Mouse (Mus musculus): ENCODE data around the gene Sprr2f. TPM values are rescaled to one million over a fixed set of nuclear protein-coding genes. Genes with fewer than 3 reads are reported as not detected.

The Sprr2f gene
- not detected for polyA plus RNA-seq (2017; shearing (Covaris generic))

GRCm38 (mm10) chr3:92364887-92365286 is at the start of gene Sprr2f:
TSS of gene Sprr2f (plus strand) at chr3:92365187.

GRCm38 (mm10) chr3:92316320-92316719 is 48.7 kb upstream of the Sprr2f start, which contains the start of gene Sprr2b:
TSS of gene Sprr2b (plus strand) at chr3:92316620.

GRCm38 (mm10) chr3:92338840-92339239 is 26.1 kb upstream of the Sprr2f start, which contains the start of gene Sprr2d:
TSS of gene Sprr2d (plus strand) at chr3:92339140.

GRCm38 (mm10) chr3:92351843-92352242 is 13.1 kb upstream of the Sprr2f start, which contains the start of gene Sprr2e:
TSS of gene Sprr2e (plus strand) at chr3:92352143.

GRCm38 (mm10) chr3:92385385-92385784 is 20.4 kb downstream of the Sprr2f start, which contains the start of gene Sprr2h:
TSS of gene Sprr2h (plus strand) at chr3:92385685.

GRCm38 (mm10) chr3:92407691-92408090 is 42.7 kb downstream of the Sprr2f start, which contains the start of gene Sprr2i:
TSS of gene Sprr2i (plus strand) at chr3:92407991.

Other genes with a start within 250 kb of the Sprr2f start
- 1 to 10 TPM in 1 of 2 experiments, under 1 TPM in 1; 0.66 to 1.8 TPM for gene Prr9, start 241.2 kb upstream of the Sprr2f start, polyA plus RNA-seq (2017; shearing (Covaris generic))
- not detected for gene Lelp1, start 222.4 kb upstream of the Sprr2f start, polyA plus RNA-seq (2017; shearing (Covaris generic))
- gene Sprr2a1, start 149.4 kb upstream of the Sprr2f start, polyA plus RNA-seq (2017; shearing (Covaris generic)), result not detected
- gene Sprr2a2, start 149.3 kb upstream of the Sprr2f start, polyA plus RNA-seq (2017; shearing (Covaris generic)), result under 1 TPM in 1 of 2 experiments, not detected in 1; 0.67 TPM
- gene Sprr2a3, start 79.8 kb upstream of the Sprr2f start, polyA plus RNA-seq (2017; shearing (Covaris generic)), result not detected
- gene Sprr2b, start 48.6 kb upstream of the Sprr2f start, polyA plus RNA-seq (2017; shearing (Covaris generic)), result not detected
- not detected for gene Sprr2d, start 26.0 kb upstream of the Sprr2f start, polyA plus RNA-seq (2017; shearing (Covaris generic))
- gene Sprr2e, start 13.0 kb upstream of the Sprr2f start, polyA plus RNA-seq (2017; shearing (Covaris generic)), result under 1 TPM; 0.42 to 0.76 TPM
- not detected for gene Sprr2h, start 20.5 kb downstream of the Sprr2f start, polyA plus RNA-seq (2017; shearing (Covaris generic))
- not detected for gene Sprr2i, start 42.8 kb downstream of the Sprr2f start, polyA plus RNA-seq (2017; shearing (Covaris generic))
- 1 to 10 TPM in 1 of 2 experiments, not detected in 1; 1.0 TPM for gene Sprr2j-ps, start 52.9 kb downstream of the Sprr2f start, polyA plus RNA-seq (2017; shearing (Covaris generic))
- 10 to 100 TPM; 23.3 to 26.3 TPM for gene Gm9774, start 64.2 kb downstream of the Sprr2f start, polyA plus RNA-seq (2017; shearing (Covaris generic))
- gene Sprr2k, start 67.4 kb downstream of the Sprr2f start, polyA plus RNA-seq (2017; shearing (Covaris generic)), result not detected
- gene Sprr1b, start 73.6 kb downstream of the Sprr2f start, polyA plus RNA-seq (2017; shearing (Covaris generic)), result not detected
- not detected for gene Sprr3, start 93.5 kb downstream of the Sprr2f start, polyA plus RNA-seq (2017; shearing (Covaris generic))
- gene Sprr1a, start 120.7 kb downstream of the Sprr2f start, polyA plus RNA-seq (2017; shearing (Covaris generic)), result not detected
- not detected for gene Sprr4, start 135.3 kb downstream of the Sprr2f start, polyA plus RNA-seq (2017; shearing (Covaris generic))
- gene 2310046K23Rik, start 169.3 kb downstream of the Sprr2f start, polyA plus RNA-seq (2017; shearing (Covaris generic)), result not detected
- not detected for gene Ivl, start 208.5 kb downstream of the Sprr2f start, polyA plus RNA-seq (2017; shearing (Covaris generic))
- not detected for gene Smcp, start 223.8 kb downstream of the Sprr2f start, polyA plus RNA-seq (2017; shearing (Covaris generic))
- gene 2210017I01Rik, start 242.3 kb downstream of the Sprr2f start, polyA plus RNA-seq (2017; shearing (Covaris generic)), result not detected